Mouse (Mus musculus) layer of hippocampus, adult 9-10 months (tissue): ENCODE measurements around the gene Vmn2r90.
"Not testable (repeated sequence)": the region's sequence is repeated elsewhere in the genome, so short reads cannot be mapped to it uniquely, and the experiment has no call there.

Experiments
- DNase-seq: peaks from one replicate; pipeline ENCODE4 v3.0.0; 2022; ENCODE audit warnings: low spot score

Vmn2r90 gene

DNA sequence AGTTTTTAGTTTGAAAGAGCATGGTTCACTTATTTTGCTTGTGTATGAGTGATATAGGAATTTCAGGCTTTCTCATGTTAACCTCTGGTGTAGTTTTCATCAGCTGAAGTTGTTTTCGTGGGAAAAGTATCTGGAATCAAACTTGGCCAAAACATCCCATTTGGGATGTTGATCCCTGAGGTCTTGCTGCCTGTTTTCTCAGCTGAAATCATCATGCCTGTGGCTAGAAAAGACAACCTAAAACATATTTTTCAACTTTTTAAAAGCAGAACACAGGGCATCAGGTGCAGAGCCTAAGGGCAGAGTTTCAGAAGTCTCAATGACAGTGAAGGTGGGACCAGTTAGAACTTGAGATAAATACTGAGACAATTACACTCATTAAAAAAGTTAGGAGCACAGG lies at the start of gene Vmn2r90:
Gene Vmn2r90 (plus strand): TSS at position 301 of the 400 bp plus-strand sequence.
- no peak for DNase-seq

DNA sequence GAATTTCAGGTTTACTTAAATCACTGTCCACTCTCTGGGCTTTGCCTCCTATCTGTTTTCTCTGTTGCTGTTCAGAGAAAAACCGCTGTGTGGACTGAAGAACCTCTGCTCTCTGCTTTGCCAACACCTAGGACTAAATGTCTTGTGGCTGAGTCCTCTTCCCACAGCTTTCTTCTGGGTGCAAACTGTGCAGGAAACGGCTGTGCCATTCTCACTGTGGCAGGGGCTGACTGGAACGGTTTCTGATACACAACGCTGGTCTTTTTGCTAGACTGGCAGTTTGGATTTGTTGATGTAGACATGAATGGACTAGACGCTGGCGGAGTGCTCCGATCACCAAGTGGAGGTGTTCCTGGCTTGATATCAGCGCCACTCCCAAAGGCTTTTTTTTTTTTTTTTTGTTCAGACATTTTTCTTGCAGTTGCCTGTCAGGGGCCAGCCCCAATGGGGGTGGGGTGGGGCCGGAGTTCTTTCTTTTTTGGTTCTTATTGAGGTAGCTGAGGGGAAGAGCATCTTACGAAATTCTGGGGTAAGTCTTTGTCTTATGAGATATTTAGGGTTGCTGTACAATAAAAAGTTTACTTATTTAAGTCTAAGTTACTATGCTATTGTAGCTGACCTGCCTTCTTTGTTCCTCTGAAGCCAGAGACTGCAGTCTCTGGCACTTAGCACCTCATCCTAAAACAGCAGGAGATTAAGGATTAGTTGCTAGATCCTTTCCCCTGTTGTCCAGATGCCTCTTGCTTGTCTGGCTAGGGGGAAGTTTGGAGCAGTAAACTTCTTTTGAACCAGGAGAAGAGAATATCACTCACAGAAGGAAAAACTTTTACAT lies 48.3 kb upstream of the Vmn2r90 start:
- no peak for DNase-seq

DNA sequence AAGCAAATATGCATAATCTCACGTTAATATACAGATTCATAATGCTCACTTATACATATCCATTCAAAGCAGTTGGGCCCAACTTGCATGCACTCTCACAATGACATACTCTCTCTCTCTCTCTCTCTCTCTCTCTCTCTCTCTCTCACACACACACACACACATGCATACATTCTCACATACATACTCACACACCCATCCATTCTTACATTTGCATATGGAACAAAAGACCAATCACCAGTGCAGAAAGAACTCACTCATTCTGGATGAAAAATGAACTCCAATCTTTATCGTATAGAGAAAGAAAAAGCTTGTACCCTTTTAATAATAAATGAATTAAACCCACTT lies 47.7 kb upstream of the Vmn2r90 start:
- DNase-seq, result no peak

DNA sequence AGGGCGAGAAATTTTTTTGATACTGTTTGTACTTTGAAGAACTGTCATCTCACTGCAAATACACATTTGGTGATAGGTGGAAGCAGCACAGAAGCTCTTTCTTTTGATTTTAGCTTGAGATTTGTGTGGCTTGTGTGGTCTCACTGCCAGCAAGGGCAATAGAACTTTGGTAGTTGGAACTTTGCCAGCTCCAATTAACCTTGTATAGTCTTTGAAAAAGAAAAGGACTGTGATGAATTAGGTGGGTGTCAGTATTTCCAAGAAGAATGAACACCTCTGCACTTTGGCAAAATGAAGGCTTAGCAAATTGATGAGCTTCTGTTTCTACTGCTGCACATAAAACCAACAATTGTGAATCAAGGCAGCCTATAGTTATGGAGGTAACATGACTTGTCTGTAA lies 24.8 kb upstream of the Vmn2r90 start:
- DNase-seq, result no peak

DNA sequence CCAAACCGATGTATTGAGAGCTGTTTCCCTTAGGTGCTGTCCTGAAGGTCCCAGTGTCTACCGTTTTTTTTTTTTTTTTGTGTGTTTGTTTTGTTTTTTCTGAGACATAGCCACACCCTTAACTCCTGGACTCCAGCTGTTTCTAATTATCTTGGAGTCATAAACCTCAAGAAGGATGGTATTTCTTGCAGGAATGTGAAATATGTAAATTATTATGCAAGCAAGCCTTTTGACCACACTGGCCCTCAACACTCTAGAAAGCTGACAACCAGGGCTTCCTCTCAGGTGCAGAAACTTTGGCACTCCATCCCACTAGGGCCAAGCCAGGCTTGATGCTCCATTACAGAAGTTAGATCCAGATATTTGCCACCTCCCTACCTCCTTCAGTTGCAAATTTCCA lies 12.9 kb upstream of the Vmn2r90 start:
- DNase-seq, result no peak

DNA sequence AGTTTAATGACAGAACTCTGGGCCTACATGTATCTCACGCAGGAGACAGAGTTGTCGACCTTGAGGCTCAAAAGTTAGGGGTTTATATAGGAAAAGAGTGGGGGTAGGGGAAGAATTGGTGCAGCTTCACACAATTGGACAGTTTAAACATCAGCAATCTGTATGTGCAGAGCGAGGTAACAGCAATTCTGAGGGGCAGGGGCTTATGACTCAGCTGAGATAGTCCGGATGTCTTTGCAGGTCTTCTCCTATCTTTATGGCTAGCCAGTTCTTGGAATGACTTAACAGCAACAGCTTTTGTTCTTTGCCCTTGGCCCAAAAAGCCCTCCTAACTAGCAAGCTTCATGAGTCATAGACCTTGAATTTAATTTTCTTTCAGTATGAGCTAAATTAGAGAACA lies 28.8 kb downstream of the Vmn2r90 start:
- not testable (repeated sequence) for DNase-seq

DNA sequence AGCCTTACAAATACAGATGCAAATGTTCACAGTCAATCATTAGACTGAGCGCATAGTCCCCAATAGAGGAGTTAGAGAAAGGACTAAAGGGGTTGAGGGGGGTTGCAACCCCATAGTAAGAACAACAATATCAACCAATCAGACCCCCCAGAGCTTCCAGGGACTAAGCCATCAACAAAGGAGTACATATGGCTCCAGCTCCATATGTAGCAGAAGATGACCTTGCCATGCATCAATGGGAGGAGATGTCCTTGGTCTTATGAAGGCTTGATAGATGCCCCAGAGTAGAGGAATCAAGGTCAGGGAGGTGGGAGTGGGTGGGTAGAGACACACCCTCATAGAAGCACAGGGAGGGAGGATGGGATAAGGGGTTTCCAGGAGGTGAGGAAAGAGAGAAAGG lies 35.1 kb downstream of the Vmn2r90 start:
- no peak for DNase-seq

DNA sequence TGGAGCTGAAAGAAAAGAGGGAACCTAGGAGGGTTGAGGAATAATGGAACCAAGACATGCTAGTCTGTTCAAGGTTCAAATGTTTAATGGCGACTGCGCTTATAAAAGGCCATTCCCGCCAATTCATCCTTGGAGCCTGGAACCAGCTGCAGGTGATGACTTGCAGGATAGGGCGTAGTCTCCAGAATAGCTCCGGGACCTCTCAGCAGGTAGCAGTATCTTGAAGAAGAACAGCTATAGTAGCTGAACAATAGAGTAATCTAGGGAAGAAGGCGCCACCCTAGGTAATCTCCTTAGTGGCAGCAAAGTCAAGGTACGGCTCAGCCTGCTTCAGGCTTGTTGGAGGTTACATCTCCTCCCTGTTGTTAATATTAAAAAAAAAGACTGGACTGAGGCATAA lies 35.8 kb downstream of the Vmn2r90 start:
- DNase-seq, result not testable (repeated sequence)

DNA sequence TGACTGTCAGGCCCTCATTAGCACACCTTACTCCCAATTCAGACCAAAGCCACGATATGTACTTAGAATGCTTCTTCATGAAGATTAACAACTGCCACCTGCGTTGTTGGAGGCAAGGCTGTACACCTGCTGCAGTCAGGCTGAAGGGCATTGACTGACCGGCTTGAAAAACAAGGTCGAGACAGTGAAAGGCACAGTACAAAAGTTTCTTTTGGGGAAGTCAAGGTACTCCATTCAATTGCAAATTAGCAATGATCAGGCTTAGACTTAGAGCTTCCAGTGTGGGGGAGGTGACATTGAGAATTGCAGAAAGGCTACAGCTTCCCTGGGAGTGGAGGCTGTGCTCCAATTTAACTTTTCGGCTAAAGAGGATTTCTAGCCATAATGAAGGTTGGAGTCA lies 36.4 kb downstream of the Vmn2r90 start:
- DNase-seq, result not testable (repeated sequence)

DNA sequence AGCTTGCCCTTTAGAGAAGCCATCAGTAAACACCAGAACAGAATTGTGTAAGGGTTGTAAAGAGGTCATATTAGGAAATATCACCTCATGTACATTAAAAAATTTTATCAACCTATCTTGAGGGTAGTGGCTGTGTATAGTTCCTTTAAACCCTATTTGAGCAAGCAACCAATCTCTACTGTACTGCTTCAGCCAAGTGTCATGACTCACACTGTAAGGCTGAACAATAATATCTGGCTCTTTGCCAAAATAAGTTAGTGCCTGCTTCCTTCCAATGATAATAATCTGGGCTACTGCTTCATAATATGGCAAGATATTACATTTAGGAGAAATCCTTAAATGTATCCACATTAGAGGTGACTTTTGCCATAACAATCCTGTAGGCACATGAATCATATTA lies 38.0 kb downstream of the Vmn2r90 start:
- not testable (repeated sequence) for DNase-seq

DNA sequence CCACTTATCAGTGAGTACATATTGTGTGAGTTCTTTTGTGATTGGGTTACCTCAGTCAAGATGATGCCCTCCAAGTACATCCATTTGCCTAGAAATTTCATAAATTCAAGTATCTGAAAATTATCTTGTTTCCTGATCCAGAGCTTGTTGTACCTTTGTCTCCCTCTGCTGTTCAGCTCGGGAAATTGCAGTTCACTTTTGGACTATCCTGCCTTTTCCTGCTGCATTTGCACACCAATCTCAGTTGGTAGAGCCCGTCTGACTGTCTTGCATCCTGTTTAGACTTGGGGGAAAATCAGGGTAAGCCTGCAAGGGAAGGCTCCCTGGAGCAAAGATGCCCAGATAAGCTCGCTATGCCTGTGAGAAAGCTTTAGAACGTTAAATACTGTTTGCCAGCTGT lies 45.8 kb downstream of the Vmn2r90 start:
- DNase-seq, result peak; percentile 43

DNA sequence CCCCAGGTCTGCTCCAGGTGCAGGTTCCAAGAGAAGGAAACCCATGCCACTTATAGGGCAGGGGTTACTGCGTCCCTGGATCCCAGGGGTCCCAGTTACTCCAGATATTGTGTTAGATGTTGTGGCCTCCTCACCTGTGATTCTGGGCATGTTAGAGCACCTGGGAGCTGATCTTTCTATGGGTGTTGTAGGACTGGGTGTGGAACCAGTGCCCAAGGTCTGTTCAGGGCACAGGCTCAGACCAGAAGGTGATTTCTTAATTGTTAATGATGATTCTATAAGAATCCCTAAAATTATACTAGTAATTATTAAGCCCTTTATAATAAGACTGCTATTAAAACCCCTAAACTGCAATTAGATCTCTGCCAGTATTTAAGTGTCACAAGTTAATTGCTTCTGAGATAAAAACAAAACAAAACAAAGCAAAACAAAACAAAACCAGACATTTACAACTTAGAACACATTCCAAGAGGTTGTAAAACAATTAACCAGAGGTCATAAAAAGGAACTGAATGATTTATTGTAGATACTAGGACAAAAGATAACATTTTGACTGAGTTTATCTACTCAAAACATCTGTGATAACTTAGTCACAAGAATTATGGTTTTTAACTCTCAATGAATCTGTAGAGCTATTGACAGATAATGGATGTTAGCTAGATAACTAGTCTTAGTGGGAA lies 59.2 kb downstream of the Vmn2r90 start:
- DNase-seq, result no peak

DNA sequence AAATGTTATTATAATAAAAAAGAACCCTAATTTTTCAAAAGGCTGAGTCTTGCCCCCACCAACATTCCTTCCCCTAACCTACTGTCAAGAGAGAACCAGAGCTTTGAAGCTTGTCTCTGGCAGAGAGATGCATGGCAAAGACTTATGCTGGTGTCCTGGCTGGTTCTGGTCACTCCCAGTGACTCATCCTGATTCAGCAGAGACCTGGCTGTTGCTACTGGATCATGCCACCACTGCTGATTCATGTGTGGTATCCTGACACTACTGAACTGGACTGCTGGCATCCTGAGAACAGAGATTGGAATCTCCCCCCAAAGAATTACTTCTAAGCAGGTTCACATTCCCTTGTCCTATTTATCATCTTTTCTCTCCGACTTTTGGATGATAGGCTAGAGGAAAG lies 60.7 kb downstream of the Vmn2r90 start:
- DNase-seq, result no peak

DNA sequence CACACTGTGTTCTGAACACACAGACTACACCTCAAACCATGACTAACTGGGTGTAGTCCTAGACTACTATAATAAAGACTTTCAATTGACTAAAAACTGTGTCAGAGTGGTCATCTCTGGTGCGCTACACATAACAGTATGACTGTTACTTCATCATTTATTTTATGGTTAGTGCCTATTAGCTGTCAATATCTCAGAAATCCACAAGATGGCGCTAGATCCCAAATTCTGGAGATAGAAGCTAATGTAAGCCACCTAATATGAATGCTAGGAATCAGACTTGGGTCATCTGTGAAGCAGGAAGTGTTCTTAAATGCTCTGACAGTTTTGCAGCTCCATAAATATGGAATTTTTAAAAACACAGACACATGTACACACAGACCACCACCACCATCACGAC lies 62.9 kb downstream of the Vmn2r90 start:
- DNase-seq, result peak; percentile 41
